Mouse (Mus musculus): ENCODE measurements at regions not wholly inside any gene's neighbourhood (a gene's known extent, or its start where the extent isn't known, plus 50 kb on each side); places are given as distances from the start of the nearest gene placed in this dataset.

DNA sequence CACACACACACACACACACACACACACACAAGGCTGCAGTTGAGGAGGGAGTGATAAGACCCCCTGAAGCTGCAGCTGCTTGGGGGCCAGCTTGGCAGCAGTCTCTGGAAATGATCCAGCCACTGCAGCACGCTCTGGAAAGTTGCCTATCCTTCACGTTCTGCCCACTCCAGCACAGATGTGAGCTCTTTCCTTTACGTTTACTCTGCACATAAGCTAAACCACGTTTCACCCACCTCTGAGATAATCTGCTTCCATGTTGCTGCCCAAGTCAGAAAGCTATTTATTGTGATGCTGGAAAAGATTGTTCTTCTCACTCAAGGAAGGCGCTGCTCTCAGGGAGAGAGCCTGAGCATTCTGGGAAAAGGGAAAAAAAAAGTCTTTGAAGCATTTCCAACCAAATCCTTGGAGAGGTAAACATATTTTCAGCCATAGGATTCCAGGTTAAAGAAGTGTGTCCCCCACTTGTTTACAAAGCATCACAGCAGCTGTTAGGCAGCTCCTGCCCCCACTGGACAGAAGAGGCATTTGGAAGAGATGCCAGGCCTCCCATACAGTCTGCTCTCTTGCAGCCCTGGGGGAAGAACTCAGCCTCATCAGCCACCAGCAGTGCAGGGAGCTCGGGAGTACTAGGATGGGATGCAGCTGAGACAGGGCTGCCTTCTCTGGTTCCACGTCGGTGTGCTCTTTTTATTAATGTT lies 335.2 kb upstream of the Fam92a start:
- TF ChIP-seq GATA1 (IDR thresholded peaks at IDR 0.05; ENCODE audit: borderline replicate concordance, low read length) (no peak), FLI1 (IDR thresholded peaks at IDR 0.05; ENCODE audit: low read length) (no peak)

Data from megakaryocyte, embryonic 14.5 days (primary cell).